Mouse (Mus musculus): ENCODE measurements around the gene Zfp1.

GRCm38 (mm10) chr8:111697655-111698054 lies 54.5 kb downstream of the Zfp1 start:
- TF ChIP-seq CTCF (IDR thresholded peaks at IDR 0.05; ENCODE audit: low read depth, low read length), result no peak
- no peak for TF ChIP-seq POLR2A (IDR thresholded peaks at IDR 0.05; ENCODE audit: borderline replicate concordance, low read depth, low read length)

All from bone marrow macrophage, adult 2 months (primary cell).